Mouse (Mus musculus) embryonic fibroblast, embryonic 13.5 days (primary cell): Measurements from ENCODE around the gene Cers1. TPM values are rescaled to one million over a fixed set of nuclear protein-coding genes. Genes with fewer than 3 reads are reported as not detected.

ENCODE experiments used
- H3K27ac ChIP-seq: 2 replicates; pipeline ENCODE4 v1.5.1; 2012; ENCODE audit warnings: low read length, control low read depth, inconsistent platforms; ENCODE audit not compliant: insufficient read depth
- H3K4me1 ChIP-seq: 2 replicates; pipeline ENCODE4 v1.6.1; 2011; ENCODE audit warnings: low read length; ENCODE audit not compliant: control insufficient read depth, insufficient read depth
- H3K4me3 ChIP-seq: 2 replicates; pipeline ENCODE4 v1.5.1; 2011; ENCODE audit warnings: mild to moderate bottlenecking, control low read depth, low read length; ENCODE audit not compliant: insufficient read depth
- CTCF ChIP-seq: IDR thresholded peaks from 2 replicates; pipeline ENCODE4 v1.5.1; 2011; ENCODE audit warnings: mild to moderate bottlenecking, control low read depth, low read length, moderate library complexity, borderline replicate concordance; ENCODE audit not compliant: insufficient read depth
- POLR2A ChIP-seq: IDR thresholded peaks from 2 replicates; pipeline ENCODE4 v1.6.1; 2011; ENCODE audit warnings: low read depth, mild to moderate bottlenecking, control low read depth, low read length, moderate library complexity
- polyA plus RNA-seq: library from polyadenylated mRNA; stranded (reverse); fragments of >200 nt; gene quantifications from 2 replicates; pipeline ENCODE4 v1.2.4, GENCODE M21; 2011; ENCODE audit warnings: low read depth; ENCODE audit not compliant: missing spikeins, insufficient read length

The Cers1 gene
- polyA plus RNA-seq, 1 experiment, result 3.2 TPM

DNA sequence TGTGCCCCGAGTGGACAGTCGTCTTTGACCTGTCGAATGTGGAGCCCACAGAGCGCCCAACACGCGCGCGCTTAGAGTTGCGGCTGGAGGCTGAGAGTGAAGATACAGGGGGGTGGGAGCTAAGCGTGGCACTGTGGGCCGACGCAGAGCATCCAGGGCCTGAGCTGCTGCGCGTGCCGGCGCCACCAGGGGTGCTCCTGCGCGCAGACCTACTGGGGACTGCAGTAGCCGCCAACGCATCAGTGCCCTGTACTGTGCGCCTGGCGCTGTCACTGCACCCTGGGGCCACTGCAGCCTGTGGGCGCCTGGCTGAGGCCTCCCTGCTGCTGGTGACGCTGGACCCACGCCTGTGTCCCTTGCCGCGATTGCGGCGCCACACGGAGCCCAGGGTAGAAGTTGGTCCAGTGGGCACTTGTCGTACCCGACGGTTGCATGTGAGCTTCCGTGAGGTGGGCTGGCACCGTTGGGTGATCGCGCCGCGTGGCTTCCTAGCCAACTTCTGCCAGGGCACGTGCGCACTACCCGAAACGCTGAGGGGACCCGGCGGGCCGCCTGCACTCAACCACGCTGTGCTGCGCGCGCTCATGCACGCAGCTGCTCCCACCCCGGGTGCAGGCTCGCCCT is 15.3 kb downstream of the Cers1 start:
- Histone ChIP-seq H3K4me1 (no peaks in the 10 kb centered on the region), H3K27ac (no peak overlapping the region), H3K4me3 (no peak overlapping the region)
- TF ChIP-seq CTCF (peak; percentile 29; the same call in 1 of the 2 replicates), POLR2A (no peak)

DNA sequence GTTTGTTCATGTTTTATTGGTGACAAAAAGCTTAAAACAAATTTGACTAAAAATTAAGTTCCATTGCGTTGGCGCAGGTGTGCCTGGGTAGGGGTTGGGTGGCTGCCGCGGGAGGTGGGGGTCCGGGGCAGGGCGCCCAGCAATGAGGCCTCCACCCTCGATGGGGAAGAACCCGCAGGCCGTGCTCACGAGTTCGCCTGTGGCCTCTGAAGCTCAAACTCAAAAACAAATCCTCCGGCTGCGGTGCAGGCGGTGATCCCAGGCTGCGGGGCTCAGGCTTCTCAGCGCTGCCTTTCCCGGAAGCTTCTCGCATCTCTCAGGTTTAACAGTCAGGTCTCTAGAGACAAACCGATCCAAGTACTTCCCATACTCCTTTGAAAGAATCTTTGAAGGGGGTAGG is 16.0 kb downstream of the Cers1 start:
- no peak overlapping the region for H3K27ac ChIP-seq

DNA sequence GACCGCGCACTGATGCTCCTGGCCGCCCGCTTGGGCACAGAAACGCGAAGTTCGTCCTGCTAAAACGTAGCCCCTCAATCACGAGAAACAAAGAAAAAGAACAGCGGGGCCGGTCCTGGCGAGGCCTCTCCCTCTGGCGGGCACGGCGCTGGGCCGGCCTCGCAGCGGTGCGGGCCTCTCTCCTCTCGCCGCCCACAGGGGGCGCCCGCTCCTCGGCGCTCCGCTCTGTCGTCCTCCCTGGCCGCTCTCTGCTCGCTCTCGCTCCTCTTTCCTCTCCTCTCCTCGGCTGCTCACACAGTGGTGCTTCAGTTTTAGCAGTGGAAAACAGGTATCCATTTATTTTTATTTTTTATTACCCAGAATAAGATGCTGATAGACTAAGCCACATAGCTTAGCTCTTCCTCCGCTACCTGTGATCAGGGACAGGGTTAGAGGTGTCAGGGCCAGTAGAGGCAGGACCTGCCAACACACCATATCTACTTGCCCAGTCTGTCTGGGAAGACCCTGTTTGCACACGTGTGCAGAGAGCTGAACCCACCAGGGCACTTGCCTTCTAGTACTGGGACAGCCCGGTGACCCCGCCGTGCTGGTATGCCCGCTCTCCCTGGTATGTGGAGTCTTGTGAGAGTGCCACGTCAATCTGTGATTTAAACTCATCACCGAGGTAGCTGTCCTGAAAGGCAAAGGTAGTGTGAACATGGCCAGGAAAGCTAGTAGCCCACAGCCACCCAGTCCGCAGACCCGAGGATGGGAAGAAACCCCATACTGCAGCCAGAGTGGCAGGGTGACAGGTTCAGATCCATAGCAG is 16.7 kb downstream of the Cers1 start:
- Histone ChIP-seq H3K27ac (no peak overlapping the region), H3K4me1 (no peaks in the 10 kb centered on the region), H3K4me3 (no peak overlapping the region)
- TF ChIP-seq CTCF (peak; percentile 70), POLR2A (no peak)

More for the DNA sequence above, 16.0 kb downstream of the Cers1 start:
- H3K4me3 ChIP-seq, result no peak overlapping the region
- TF ChIP-seq POLR2A (no peak), CTCF (no peak)
- H3K4me1 ChIP-seq, result no peaks in the 10 kb centered on the region

GRCm38 (mm10) chr8:70332878-70333202 is 17.3 kb downstream of the Cers1 start:
- H3K27ac ChIP-seq, result no peak overlapping the region
- H3K4me3 ChIP-seq, result no peak overlapping the region
- TF ChIP-seq CTCF (no peak), POLR2A (no peak)
- no peaks in the 10 kb centered on the region for H3K4me1 ChIP-seq

DNA sequence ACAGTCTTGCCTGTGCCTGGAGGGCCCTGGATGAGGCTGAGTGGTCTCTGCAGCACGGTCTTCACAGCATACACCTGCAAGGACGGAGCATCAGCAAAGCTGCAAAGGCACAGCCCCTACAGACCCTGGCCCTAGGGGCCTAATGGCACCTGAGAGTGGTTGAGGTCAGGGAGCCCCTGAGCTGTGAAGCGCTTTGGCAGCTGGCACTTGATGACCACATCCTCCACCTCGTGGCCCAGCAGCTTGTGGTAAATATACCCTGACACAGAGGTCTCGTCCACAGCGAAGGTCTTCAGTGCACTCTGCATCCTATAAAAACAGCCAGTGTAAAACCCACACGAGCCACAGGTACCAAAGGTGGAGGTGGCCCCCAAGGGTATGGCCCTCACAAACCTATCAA is 23.4 kb downstream of the Cers1 start:
- H3K4me1 ChIP-seq, result no peaks in the 10 kb centered on the region
- no peak overlapping the region for H3K4me3 ChIP-seq
- no peak for TF ChIP-seq CTCF
- no peak for TF ChIP-seq POLR2A
- no peak overlapping the region for H3K27ac ChIP-seq

DNA sequence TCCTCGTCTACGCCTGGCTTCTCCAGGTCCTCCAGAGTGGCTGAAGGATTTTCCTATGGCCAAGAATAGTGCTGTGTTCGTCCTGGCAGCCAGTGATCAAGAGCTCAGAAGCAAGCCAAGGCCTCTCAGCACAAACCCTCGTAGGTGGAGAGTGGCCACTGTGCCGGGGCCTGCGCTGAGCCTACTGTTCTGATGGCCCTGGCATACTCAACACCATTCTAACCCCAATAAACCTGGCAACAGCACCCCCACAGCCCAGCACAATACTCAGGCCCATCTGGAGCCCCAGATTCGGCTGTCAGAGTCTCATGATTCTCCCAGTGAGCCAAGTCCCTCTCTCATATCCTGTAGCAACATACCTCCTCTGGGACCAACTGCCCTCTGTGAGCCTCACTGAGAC is 25.1 kb downstream of the Cers1 start:
- TF ChIP-seq POLR2A (no peak), CTCF (no peak)
- Histone ChIP-seq H3K27ac (no peak overlapping the region), H3K4me3 (no peak overlapping the region), H3K4me1 (no peaks in the 10 kb centered on the region)

DNA sequence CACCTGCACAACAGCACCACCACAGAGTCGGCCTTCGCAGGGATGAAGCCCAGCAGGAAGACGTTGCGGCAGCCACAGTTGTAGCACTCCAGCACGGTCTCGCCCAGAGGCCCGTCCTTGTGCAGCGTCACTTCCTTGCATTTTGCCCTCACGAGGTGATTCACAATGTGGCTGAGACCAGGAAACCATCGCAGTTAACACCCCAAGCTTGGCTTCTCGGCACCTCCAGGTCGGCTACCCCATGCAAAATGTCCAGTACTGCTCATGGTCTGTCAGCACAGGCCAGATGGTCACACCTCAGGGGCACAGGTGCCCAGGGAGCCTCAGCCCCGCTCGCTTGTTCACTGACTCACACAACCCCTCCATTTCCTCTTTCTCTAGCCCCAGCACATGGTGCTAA is 26.4 kb downstream of the Cers1 start:
- no peak for TF ChIP-seq CTCF
- no peak for TF ChIP-seq POLR2A
- Histone ChIP-seq H3K27ac (no peak overlapping the region), H3K4me3 (no peak overlapping the region), H3K4me1 (no peaks in the 10 kb centered on the region)

DNA sequence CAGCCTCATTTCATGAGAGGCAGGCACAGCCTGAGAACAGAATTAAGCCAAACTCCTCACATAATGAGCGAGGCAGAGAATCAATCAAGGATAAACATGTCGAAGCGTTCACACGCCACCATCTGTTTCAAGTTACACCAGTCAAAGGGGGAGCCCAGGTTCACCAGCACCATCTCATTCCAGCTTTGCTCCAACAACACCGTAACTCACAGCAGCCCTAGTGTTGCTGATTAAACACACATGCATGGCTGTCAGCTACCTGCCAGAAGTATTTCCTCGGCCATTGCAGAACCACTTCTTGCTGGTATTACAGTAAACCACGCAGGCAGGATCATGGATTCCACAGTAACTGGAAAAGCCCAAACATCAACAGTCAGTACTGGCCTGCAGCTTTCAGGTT is 27.5 kb downstream of the Cers1 start:
- Histone ChIP-seq H3K4me1 (no peaks in the 10 kb centered on the region), H3K4me3 (no peak overlapping the region), H3K27ac (no peak overlapping the region)
- TF ChIP-seq POLR2A (no peak), CTCF (no peak)

DNA sequence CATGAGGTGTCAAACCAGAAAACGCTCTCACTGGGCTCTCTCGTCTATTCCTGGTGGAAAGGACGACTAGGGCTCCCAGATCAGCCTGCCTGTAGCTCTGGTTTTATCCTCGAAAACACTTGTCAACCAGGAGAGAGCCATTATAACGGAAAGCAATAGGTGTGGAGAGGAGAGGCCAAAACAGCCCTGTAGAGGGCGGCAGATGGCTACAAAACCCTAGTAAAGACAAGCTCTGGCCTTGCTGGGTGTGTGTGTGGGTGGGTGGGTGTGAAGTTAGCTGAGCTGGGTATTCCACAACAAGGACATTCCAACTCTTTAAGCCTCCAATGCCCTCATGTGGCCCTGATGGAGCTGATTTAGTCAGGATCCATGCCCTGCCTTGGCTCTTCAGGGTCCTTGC is 28.1 kb downstream of the Cers1 start:
- Histone ChIP-seq H3K4me1 (peaks cover 5% of the 10 kb centered on the region; the same call in 1 of the 2 replicates), H3K4me3 (no peak overlapping the region), H3K27ac (no peak overlapping the region)
- TF ChIP-seq CTCF, result 0 out of 2 replicates have a peak, but pooled peaks have one; percentile 15
- TF ChIP-seq POLR2A, result no peak

GRCm38 (mm10) chr8:70344279-70344678 is 28.7 kb downstream of the Cers1 start:
- peaks cover 5% of the 10 kb centered on the region; the same call in 1 of the 2 replicates for H3K4me1 ChIP-seq
- TF ChIP-seq CTCF (no peak), POLR2A (no peak)
- H3K4me3 ChIP-seq, result no peak overlapping the region
- H3K27ac ChIP-seq, result no peak overlapping the region
